Mouse (Mus musculus): ENCODE measurements around the gene Cypt1.

- TF ChIP-seq CTCF (IDR thresholded peaks at IDR 0.05; ENCODE audit: borderline replicate concordance, extremely low read depth, insufficient read depth, insufficient read length) (no peak), POLR2A (IDR thresholded peaks at IDR 0.05; ENCODE audit: borderline replicate concordance, extremely low read depth, insufficient read depth, insufficient read length, poor library complexity, severe bottlenecking) (no peak)
Observed at GRCm38 (mm10) chrX:16557061-16557460, 34.4 kb downstream of the Cypt1 start.
